8 mouse cellular contexts compared by ENCODE assay signal in the genomic region with DNA sequence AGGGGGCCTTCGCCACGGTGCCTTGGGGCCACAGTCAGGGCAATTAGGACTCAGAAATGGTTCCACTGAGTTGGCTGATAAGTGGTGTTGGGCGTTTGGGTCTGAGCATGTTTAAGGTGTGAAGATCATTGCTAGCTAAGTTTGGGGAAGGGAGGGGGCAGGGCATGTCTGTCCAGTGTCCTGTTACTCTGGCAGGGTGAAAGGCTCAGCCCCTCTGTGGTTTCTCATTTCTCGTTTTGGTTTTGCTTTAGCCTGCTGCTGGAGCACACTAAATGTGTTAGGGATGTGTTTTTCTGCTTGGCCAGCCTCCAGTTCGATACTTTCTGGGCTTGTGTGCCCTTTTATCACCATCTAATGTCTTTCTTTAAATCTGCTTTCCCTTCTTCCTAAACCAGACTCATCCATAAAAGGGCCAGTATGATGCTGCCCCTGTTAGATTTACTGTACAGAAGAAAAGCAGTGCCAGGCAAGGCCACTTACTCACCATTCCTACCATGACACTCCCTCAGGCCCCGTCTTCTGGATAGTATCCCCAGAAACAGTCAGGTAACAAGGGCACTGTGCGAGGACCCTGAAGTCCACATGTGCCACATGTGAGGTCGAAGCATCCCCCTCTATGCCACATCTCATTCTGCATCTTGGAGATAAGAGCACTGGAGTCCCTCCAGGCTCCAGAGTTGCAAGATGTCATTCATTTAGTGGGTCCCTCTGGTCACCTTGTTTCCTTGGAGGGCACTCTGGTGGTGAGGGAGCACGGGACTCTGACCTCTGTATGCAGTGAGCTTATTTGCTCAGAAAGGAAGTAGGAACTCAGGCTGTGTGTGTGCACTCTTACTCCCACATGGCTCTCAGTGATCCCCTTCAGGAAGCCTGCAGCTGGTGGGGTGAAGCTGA. TPM values are rescaled to one million over a fixed set of nuclear protein-coding genes. Genes with fewer than 3 reads are reported as not detected.
DNase-seq lines count a peak whose midpoint lies in the region; ATAC-seq and TF ChIP-seq lines count a peak whose summit lies in the region.

No protein-coding gene starts in this region.

- 70% methylated on average over 9 of the region's 9 CpGs for WGBS in forebrain, embryonic 14.5 days
- 66% methylated on average over 9 of the region's 9 CpGs for WGBS in forebrain, embryonic 15.5 days
- WGBS in neural tube, embryonic 13.5 days = 66% methylated on average over 9 of the region's 9 CpGs
- 18% methylated on average over 9 of the region's 9 CpGs for WGBS in liver, embryonic 14.5 days (ENCODE audit: insufficient replicate concordance)

- no peak for TF ChIP-seq EP300 in liver, embryonic 14.5 days (IDR thresholded peaks at IDR 0.05; ENCODE audit: low read depth)

- H3K27me3 ChIP-seq in forebrain, embryonic 14.5 days (replicated peaks; ENCODE audit: control insufficient read depth, insufficient read depth, low read length) = no peaks in the 10 kb centered on the region
- H3K27me3 ChIP-seq in forebrain, embryonic 15.5 days = no peaks in the 10 kb centered on the region
- H3K27me3 ChIP-seq in neural tube, embryonic 13.5 days = no peaks in the 10 kb centered on the region
- no peaks in the 10 kb centered on the region for H3K27me3 ChIP-seq in liver, embryonic 14.5 days (ENCODE audit: control insufficient read depth, insufficient read depth, low read length)

- ATAC-seq in forebrain, embryonic 14.5 days = no peak
- no peak for ATAC-seq in forebrain, embryonic 15.5 days (replicated peaks)
- no peak for ATAC-seq in neural tube, embryonic 13.5 days (ENCODE audit: low read depth)
- no peak for ATAC-seq in liver, embryonic 14.5 days (ENCODE audit: insufficient read depth)

- no peak overlapping the region for H3K4me2 ChIP-seq in forebrain, embryonic 14.5 days (ENCODE audit: low read length)
- no peak overlapping the region for H3K4me2 ChIP-seq in forebrain, embryonic 15.5 days (replicated peaks)
- H3K4me2 ChIP-seq in neural tube, embryonic 13.5 days = no peak overlapping the region
- H3K4me2 ChIP-seq in liver, embryonic 14.5 days (ENCODE audit: low read depth) = peak overlapping the region; percentile 23

- no peak for TF ChIP-seq CTCF in liver, embryonic 14.5 days (IDR thresholded peaks at IDR 0.05; ENCODE audit: low read depth)

- H3K27ac ChIP-seq in forebrain, embryonic 14.5 days (ENCODE audit: low read depth, low read length) = 0 out of 2 replicates have a peak overlapping the region, but pooled peaks have one; percentile 4
- no peak overlapping the region; the same call in 1 of the 2 replicates for H3K27ac ChIP-seq in forebrain, embryonic 15.5 days (replicated peaks)
- peak overlapping the region; percentile 56 for H3K27ac ChIP-seq in neural tube, embryonic 13.5 days (replicated peaks)
- H3K27ac ChIP-seq in liver, embryonic 14.5 days = no peak overlapping the region; the same call in 1 of the 2 replicates

- H3K9ac ChIP-seq in forebrain, embryonic 14.5 days (ENCODE audit: low read length) = no peak overlapping the region
- no peak overlapping the region for H3K9ac ChIP-seq in forebrain, embryonic 15.5 days (replicated peaks)
- 0 out of 2 replicates have a peak overlapping the region, but pooled peaks have one; percentile 28 for H3K9ac ChIP-seq in neural tube, embryonic 13.5 days
- H3K9ac ChIP-seq in liver, embryonic 14.5 days (replicated peaks) = no peak overlapping the region

- 0 out of 2 replicates have a peak, but pooled peaks cover 3% of the 10 kb centered on the region for H3K36me3 ChIP-seq in forebrain, embryonic 14.5 days (ENCODE audit: control insufficient read depth, insufficient read depth, low read length)
- H3K36me3 ChIP-seq in forebrain, embryonic 15.5 days = no peaks in the 10 kb centered on the region
- H3K36me3 ChIP-seq in neural tube, embryonic 13.5 days = peaks cover 4% of the 10 kb centered on the region; the same call in 1 of the 2 replicates
- H3K36me3 ChIP-seq in liver, embryonic 14.5 days (replicated peaks; ENCODE audit: control insufficient read depth, insufficient read depth, low read depth) = no peaks in the 10 kb centered on the region

- H3K9me3 ChIP-seq in forebrain, embryonic 14.5 days (replicated peaks; ENCODE audit: control insufficient read depth, low read length) = no peaks in the 10 kb centered on the region
- H3K9me3 ChIP-seq in forebrain, embryonic 15.5 days = no peaks in the 10 kb centered on the region
- H3K9me3 ChIP-seq in neural tube, embryonic 13.5 days = no peaks in the 10 kb centered on the region
- H3K9me3 ChIP-seq in liver, embryonic 14.5 days (ENCODE audit: control insufficient read depth, low read length) = no peaks in the 10 kb centered on the region

- peaks cover 3% of the 10 kb centered on the region; the same call in 1 of the 2 replicates for H3K4me1 ChIP-seq in forebrain, embryonic 14.5 days (ENCODE audit: control insufficient read depth, insufficient read depth, low read length)
- H3K4me1 ChIP-seq in forebrain, embryonic 15.5 days = peaks cover 32% of the 10 kb centered on the region
- peaks cover 61% of the 10 kb centered on the region for H3K4me1 ChIP-seq in neural tube, embryonic 13.5 days (replicated peaks)
- peaks cover 23 to 43% of the 10 kb centered on the region in 2 experiments for H3K4me1 ChIP-seq in liver, embryonic 14.5 days (replicated peaks; ENCODE audit: control insufficient read depth in 2 of 2, insufficient read depth in 2 of 2, low read length in 1 of 2)

- no peak overlapping the region for H3K4me3 ChIP-seq in forebrain, embryonic 14.5 days (ENCODE audit: low read depth, low read length)
- H3K4me3 ChIP-seq in forebrain, embryonic 15.5 days = no peak overlapping the region
- no peak overlapping the region for H3K4me3 ChIP-seq in neural tube, embryonic 13.5 days
- no peak overlapping the region for H3K4me3 ChIP-seq in liver, embryonic 14.5 days (ENCODE audit: insufficient read depth in 1 of 2, low read depth in 2 of 2, low read length in 2 of 2)

- no peak for DNase-seq in forebrain, embryonic 14.5 days (ENCODE audit: low spot score)
- DNase-seq in neural tube, embryonic 10.5 days (ENCODE audit: extremely low spot score, low spot score) = no peak
- DNase-seq in liver, embryonic 14.5 days (ENCODE audit: low read depth in 3 of 3, low spot score in 3 of 3) = no peak
- DNase-seq in right cerebral cortex, postnatal 14 days = no peak
- no peak for DNase-seq in left cerebral cortex, adult 8-10 months (ENCODE audit: low spot score in 2 of 2)
- no peak for DNase-seq in layer of hippocampus, postnatal 14 days (ENCODE audit: low spot score in 2 of 2)

RNA-seq across cellular contexts. Expression of gene Capzb, which starts 15.8 kb away (rescaled TPM):
- polyA plus RNA-seq in forebrain, embryonic 14.5 days (2014; fragmentation: Nextera tagmentation; extraction: Ambion mirVana) = 272 and 278 TPM in 2 replicates
- polyA plus RNA-seq in forebrain, embryonic 15.5 days (2015; fragmentation: Nextera tagmentation; extraction: Ambion mirVana) = 312 and 323 TPM in 2 replicates
- polyA plus RNA-seq in neural tube, embryonic 13.5 days (2015; fragmentation: Nextera tagmentation; extraction: Ambion mirVana) = 364 and 370 TPM in 2 replicates
- 55.4 and 63.0 TPM in 2 replicates for polyA plus RNA-seq in liver, embryonic 14.5 days (2012; rRNA removed)
- 105 and 110 TPM in 2 replicates for polyA plus RNA-seq in liver, embryonic 14.5 days (2014; fragmentation: Nextera tagmentation; extraction: Ambion mirVana)
- 100 to 1,000 TPM; 310 to 345 (median 321) TPM for total RNA-seq in left cerebral cortex, adult 8-10 months (2022)
- total RNA-seq in layer of hippocampus, postnatal 14 days (2021) = 100 to 1,000 TPM; 406 to 431 TPM

Comparison
In these comparisons a context has a peak if more than half of its experiments do, and no peak if none do; other contexts are left out.
1. H3K27ac ChIP-seq: peak in forebrain, embryonic 14.5 days (single experiment) and neural tube, embryonic 13.5 days (single experiment); none in forebrain, embryonic 15.5 days (single experiment) and liver, embryonic 14.5 days (single experiment).